Mouse (Mus musculus) MEL (cell line): ENCODE data around the gene Siglece.

Source experiments
- BHLHE40 ChIP-seq: IDR thresholded peaks from 2 replicates; pipeline ENCODE4 v1.6.1; 2012; ENCODE audit warnings: low read depth, mild to moderate bottlenecking, inconsistent platforms, low read length, improper control_type of control experiment, borderline replicate concordance
- CHD2 ChIP-seq: IDR thresholded peaks from 2 replicates; pipeline ENCODE4 v1.6.1; 2011; ENCODE audit warnings: low read length, improper control_type of control experiment
- E2F4 ChIP-seq: IDR thresholded peaks from 2 replicates; pipeline ENCODE4 v1.6.1; 2011; ENCODE audit warnings: low read depth, low read length, improper control_type of control experiment, borderline replicate concordance
- GATA1 ChIP-seq: IDR thresholded peaks from 2 replicates; pipeline ENCODE4 v1.6.1; 2011; ENCODE audit warnings: low read depth, low read length, improper control_type of control experiment
- JUND ChIP-seq: IDR thresholded peaks from 2 replicates; pipeline ENCODE4 v1.6.1; 2011; ENCODE audit warnings: low read depth, mild to moderate bottlenecking, improper control_type of control experiment, low read length
- MAX ChIP-seq: IDR thresholded peaks from 2 replicates; pipeline ENCODE4 v1.6.1; 2011; ENCODE audit warnings: low read length, improper control_type of control experiment
- POLR2A ChIP-seq, 2 experiments: IDR thresholded peaks; 2 replicates each; pipeline ENCODE4 v1.6.1; 2011 to 2012; ENCODE audit warnings: low read length in 2 of 2, mild to moderate bottlenecking in 2 of 2, control low read depth in 1 of 2, improper control_type of control experiment in 1 of 2, low read depth in 1 of 2, moderate library complexity in 1 of 2; ENCODE audit not compliant: control insufficient read depth in 1 of 2, insufficient read depth in 1 of 2, poor library complexity in 1 of 2
- USF2 ChIP-seq, 2 experiments: IDR thresholded peaks; 2 replicates each; pipeline ENCODE4 v1.6.1; 2011 to 2012; ENCODE audit warnings: improper control_type of control experiment in 2 of 2, low read length in 2 of 2, borderline replicate concordance in 1 of 2, inconsistent platforms in 1 of 2, low read depth in 1 of 2, mild to moderate bottlenecking in 1 of 2; ENCODE audit not compliant: insufficient read depth in 1 of 2

GRCm38 (mm10) chr7:43623819-43624218 is 36.1 kb downstream of the Siglece start:
- TF ChIP-seq BHLHE40, result no peak
- no peak for TF ChIP-seq MAX
- TF ChIP-seq USF2 (IDR thresholded peaks at IDR 0.05; ENCODE audit: borderline replicate concordance in 1 of 2, insufficient read depth in 1 of 2, low read depth in 1 of 2, low read length in 2 of 2), result no peak
- TF ChIP-seq CHD2, result no peak
- TF ChIP-seq JUND, result no peak
- TF ChIP-seq POLR2A (IDR thresholded peaks at IDR 0.05; ENCODE audit: control insufficient read depth in 1 of 2, insufficient read depth in 1 of 2, low read depth in 1 of 2, low read length in 2 of 2, poor library complexity in 1 of 2), result no peak
- TF ChIP-seq E2F4, result no peak
- no peak for TF ChIP-seq GATA1
